Mouse (Mus musculus): Measurements from ENCODE around the gene Rpl21. TPM values are rescaled to one million over a fixed set of nuclear protein-coding genes. Genes with fewer than 3 reads are reported as not detected.
"Not testable (repeated sequence)": the region's sequence is repeated elsewhere in the genome, so short reads cannot be mapped to it uniquely, and the experiment has no call there.

The Rpl21 gene
- total RNA-seq, 2 experiments from 2014 or later, result 307 to 331 TPM

- DNase-seq (ENCODE audit: low spot score in 2 of 2), result peak in 1 of 2 experiments; percentile 38
Measured at GRCm38 (mm10) chr5:146867246-146867945, 34.7 kb downstream of the Rpl21 start.

GRCm38 (mm10) chr5:146867946-146868314 is 35.2 kb downstream of the Rpl21 start:
- DNase-seq (ENCODE audit: low spot score in 2 of 2), result no peak

GRCm38 (mm10) chr5:146872981-146873631 is 40.4 kb downstream of the Rpl21 start:
- no peak for DNase-seq (ENCODE audit: low spot score in 2 of 2)

GRCm38 (mm10) chr5:146876024-146876423 is 43.3 kb downstream of the Rpl21 start:
- no peak for DNase-seq (ENCODE audit: low spot score in 2 of 2)

GRCm38 (mm10) chr5:146877882-146878281 is 45.2 kb downstream of the Rpl21 start:
- not testable (repeated sequence) for DNase-seq (ENCODE audit: low spot score in 2 of 2)

GRCm38 (mm10) chr5:146882261-146882660 is 49.6 kb downstream of the Rpl21 start:
- DNase-seq (ENCODE audit: low spot score in 2 of 2), result no peak

GRCm38 (mm10) chr5:146883053-146883452 is 50.4 kb downstream of the Rpl21 start:
- no peak for DNase-seq (ENCODE audit: low spot score in 2 of 2)

- no peak for DNase-seq (ENCODE audit: low spot score in 2 of 2)
Measured at GRCm38 (mm10) chr5:146883486-146884272, 51.0 kb downstream of the Rpl21 start.

Other genes starting within 250 kb of the Rpl21 start
- gene Gpr12, start 247.7 kb upstream of the Rpl21 start, total RNA-seq (2021), result not detected
- 10 to 100 TPM; 24.1 to 26.7 TPM for gene Usp12, start 37.9 kb upstream of the Rpl21 start, total RNA-seq (2021)
- 1 to 10 TPM; 4.3 to 5.0 TPM for gene Rasl11a, start 12.2 kb downstream of the Rpl21 start, total RNA-seq (2021)
- gene Gtf3a, start 115.8 kb downstream of the Rpl21 start, total RNA-seq (2021), result 10 to 100 TPM; 37.6 to 39.0 TPM
- 10 to 100 TPM; 20.6 to 21.0 TPM for gene Mtif3, start 130.9 kb downstream of the Rpl21 start, total RNA-seq (2021)
- gene Lnx2, start 243.7 kb downstream of the Rpl21 start, total RNA-seq (2021), result 1 to 10 TPM; 8.2 to 8.7 TPM
- 100 to 1,000 TPM; 105 TPM for gene Polr1d, start 244.2 kb downstream of the Rpl21 start, total RNA-seq (2021)

Data from gastrocnemius, postnatal 4 days (tissue).